Mouse (Mus musculus) stomach, embryonic 16.5 days (tissue): ENCODE results near the gene Tas1r3. TPM values are rescaled to one million over a fixed set of nuclear protein-coding genes. Genes with fewer than 3 reads are reported as not detected.

ENCODE experiments used
- ATAC-seq: fragments of 200-750 bp; cut with Nextera tagmentation; 2 replicates; pipeline ENCODE4 v1.8.0; 2017; ENCODE audit warnings: moderate number of reproducible peaks, moderate TSS enrichment; ENCODE audit not compliant: insufficient read depth, low FRiP score
- H3K27ac ChIP-seq: fragments of 300-500 bp; sonication (generic); 2 replicates; pipeline ENCODE4 v1.5.1; 2014; ENCODE audit warnings: low read length
- H3K27me3 ChIP-seq: fragments of 300-500 bp; sonication (generic); 2 replicates; pipeline ENCODE4 v1.6.1; 2014; ENCODE audit warnings: low read length, control low read depth, mixed read lengths; ENCODE audit not compliant: control insufficient read depth, insufficient read depth
- H3K36me3 ChIP-seq: fragments of 300-500 bp; sonication (generic); 2 replicates; pipeline ENCODE4 v1.6.1; 2014; ENCODE audit warnings: low read length; ENCODE audit not compliant: control insufficient read depth, insufficient read depth
- H3K4me1 ChIP-seq: fragments of 300-500 bp; sonication (generic); 2 replicates; pipeline ENCODE4 v1.6.1; 2014; ENCODE audit warnings: low read length, control low read depth, mixed read lengths; ENCODE audit not compliant: control insufficient read depth, insufficient read depth
- H3K4me2 ChIP-seq: fragments of 300-500 bp; sonication (generic); 2 replicates; pipeline ENCODE4 v1.6.1; 2014; ENCODE audit warnings: low read depth, low read length, mixed read lengths
- H3K4me3 ChIP-seq: fragments of 300-500 bp; sonication (generic); replicated peaks from 2 replicates; pipeline ENCODE4 v1.5.1; 2014; ENCODE audit warnings: mild to moderate bottlenecking, low read length
- H3K9ac ChIP-seq: fragments of 300-500 bp; sonication (generic); 2 replicates; pipeline ENCODE4 v1.6.1; 2014; ENCODE audit warnings: low read length
- H3K9me3 ChIP-seq: fragments of 300-500 bp; sonication (generic); replicated peaks from 2 replicates; pipeline ENCODE4 v1.6.1; 2016; ENCODE audit warnings: low read length, control low read depth; ENCODE audit not compliant: control insufficient read depth
- WGBS: fragments of 180-500 bp; shearing (Covaris S2); extraction: QIAGEN DNeasy Blood & Tissue Kit; methylation state at CpG from one replicate; pipeline ENCODE4 v1.1.7; 2014; 5-methylcytosine and 5-hydroxymethylcytosine counted together
- polyA plus RNA-seq: library from polyadenylated mRNA; unstranded; fragments of >200 nt; fragmentation: Nextera tagmentation; extraction: Ambion mirVana; gene quantifications from 2 replicates; pipeline ENCODE4 v1.2.1, GENCODE M21; 2015

Gene Tas1r3
- polyA plus RNA-seq, result 0.32 and 0.35 TPM in 2 replicates

DNA sequence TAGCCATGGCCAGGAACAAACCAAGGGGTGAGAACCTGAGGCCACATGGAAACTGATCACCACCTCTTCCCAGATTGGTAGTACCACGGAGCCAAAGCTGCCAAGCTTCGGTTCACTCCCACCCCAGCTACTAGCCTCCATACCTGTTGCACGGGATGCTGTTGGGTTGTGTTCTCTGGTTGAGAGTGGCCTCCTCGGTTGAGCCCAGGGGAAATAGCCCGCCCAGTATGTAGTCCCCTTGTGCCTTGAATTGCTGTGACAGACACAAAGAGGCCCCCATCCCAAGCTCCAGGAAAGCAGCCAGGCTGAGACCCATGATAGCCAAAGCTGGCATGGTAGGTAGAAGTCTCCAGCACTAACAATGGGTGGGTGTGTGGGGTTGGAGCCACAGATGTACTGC lies at the start of gene Tas1r3:
Tas1r3 (minus strand) TSS at position 362 of the 400 bp plus-strand sequence.
- Histone ChIP-seq H3K4me2 (no peak within 1 kb of the TSS), H3K27me3 (no peaks in the 10 kb centered on the region), H3K4me3 (no peak within 1 kb of the TSS), H3K9ac (no peak within 1 kb of the TSS), H3K9me3 (no peaks in the 10 kb centered on the region), H3K27ac (no peak within 1 kb of the TSS), H3K4me1 (no peaks in the 10 kb centered on the region), H3K36me3 (peaks cover 4% of the 10 kb centered on the region; the same call in 1 of the 2 replicates)
- WGBS, result 73% methylated on average over 5 of the region's 5 CpGs
- ATAC-seq, result no peak

DNA sequence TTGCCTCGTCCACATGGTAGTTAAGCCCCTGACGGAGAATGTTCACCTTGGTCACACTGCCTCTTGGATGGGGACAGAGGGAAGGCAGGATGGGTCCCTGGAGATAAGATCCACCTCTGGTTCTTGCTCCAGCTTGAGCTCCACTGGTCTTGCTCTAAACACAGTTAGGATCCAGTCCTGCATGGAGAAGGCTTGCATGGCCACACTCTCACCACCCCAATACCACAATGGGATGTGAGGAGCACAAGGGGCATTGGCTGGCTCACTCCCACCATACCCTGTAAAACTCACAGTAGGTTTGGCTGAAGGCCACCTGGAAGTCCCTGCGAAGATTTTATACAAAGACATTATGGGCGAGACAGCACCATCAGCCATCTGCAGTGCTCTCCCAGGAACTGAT lies 45.6 kb upstream of the Tas1r3 start:
- Histone ChIP-seq H3K4me3 (no peak overlapping the region), H3K27me3 (no peaks in the 10 kb centered on the region), H3K27ac (no peak overlapping the region), H3K4me2 (no peak overlapping the region), H3K9ac (no peak overlapping the region), H3K4me1 (no peaks in the 10 kb centered on the region), H3K9me3 (no peaks in the 10 kb centered on the region), H3K36me3 (peaks cover 6% of the 10 kb centered on the region; the same call in 1 of the 2 replicates)
- WGBS, result 87% methylated on average over 4 of the region's 4 CpGs
- no peak for ATAC-seq

- Histone ChIP-seq H3K4me3 (no peak overlapping the region), H3K27me3 (no peaks in the 10 kb centered on the region), H3K4me2 (no peak overlapping the region), H3K9ac (no peak overlapping the region), H3K4me1 (no peaks in the 10 kb centered on the region), H3K27ac (no peak overlapping the region), H3K9me3 (no peaks in the 10 kb centered on the region), H3K36me3 (peaks cover 7% of the 10 kb centered on the region; the same call in 1 of the 2 replicates)
- 74% methylated on average over 7 of the region's 7 CpGs for WGBS
- no peak for ATAC-seq
Observed at GRCm38 (mm10) chr4:155908281-155908680, 45.1 kb upstream of the Tas1r3 start.

GRCm38 (mm10) chr4:155907003-155907402 lies 43.8 kb upstream of the Tas1r3 start:
- H3K4me1 ChIP-seq, result no peaks in the 10 kb centered on the region
- H3K4me3 ChIP-seq, result no peak overlapping the region
- H3K4me2 ChIP-seq, result no peak overlapping the region
- no peak overlapping the region for H3K9ac ChIP-seq
- no peak for ATAC-seq
- H3K27ac ChIP-seq, result no peak overlapping the region
- H3K36me3 ChIP-seq, result peaks cover 12% of the 10 kb centered on the region; the same call in 1 of the 2 replicates
- no peaks in the 10 kb centered on the region for H3K27me3 ChIP-seq
- no peaks in the 10 kb centered on the region for H3K9me3 ChIP-seq
- 71% methylated on average over 11 of the region's 11 CpGs for WGBS

- WGBS, result 82% methylated on average over 9 of the region's 9 CpGs
- H3K36me3 ChIP-seq, result peaks cover 19% of the 10 kb centered on the region; the same call in 1 of the 2 replicates
- no peak overlapping the region for H3K4me3 ChIP-seq
- no peaks in the 10 kb centered on the region for H3K9me3 ChIP-seq
- no peaks in the 10 kb centered on the region for H3K27me3 ChIP-seq
- no peaks in the 10 kb centered on the region for H3K4me1 ChIP-seq
- H3K9ac ChIP-seq, result no peak overlapping the region
- no peak overlapping the region for H3K27ac ChIP-seq
- peak; percentile 33; the same call in 1 of the 2 replicates for ATAC-seq
- H3K4me2 ChIP-seq, result no peak overlapping the region
Observed at GRCm38 (mm10) chr4:155906125-155906524, 43.0 kb upstream of the Tas1r3 start.

DNA sequence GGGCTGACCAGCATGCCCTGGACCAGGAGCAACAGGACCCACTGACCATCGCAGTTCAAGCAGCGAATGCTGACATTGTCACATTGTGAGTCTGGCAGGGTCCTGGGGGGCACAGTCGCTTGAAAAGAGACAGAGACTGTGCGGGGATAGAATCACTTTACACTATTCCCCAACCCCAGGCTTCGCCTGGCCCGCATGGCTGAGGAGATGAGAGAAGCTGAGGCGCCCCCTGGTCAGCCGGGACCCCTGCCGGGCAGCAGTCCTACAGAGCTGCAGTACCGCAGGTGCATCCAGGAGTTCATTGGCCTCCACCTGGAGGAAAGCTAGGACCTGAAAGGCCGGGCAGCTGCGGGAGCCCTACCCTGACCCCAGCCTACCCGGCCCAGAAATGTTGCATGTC lies 42.5 kb upstream of the Tas1r3 start:
- no peak overlapping the region for H3K27ac ChIP-seq
- H3K9ac ChIP-seq, result no peak overlapping the region
- H3K4me3 ChIP-seq, result no peak overlapping the region
- WGBS, result 85% methylated on average over 13 of the region's 13 CpGs
- H3K36me3 ChIP-seq, result peaks cover 19% of the 10 kb centered on the region; the same call in 1 of the 2 replicates
- H3K4me2 ChIP-seq, result no peak overlapping the region
- ATAC-seq, result no peak
- no peaks in the 10 kb centered on the region for H3K9me3 ChIP-seq
- no peaks in the 10 kb centered on the region for H3K27me3 ChIP-seq
- no peaks in the 10 kb centered on the region for H3K4me1 ChIP-seq

GRCm38 (mm10) chr4:155904318-155905102 lies 41.3 kb upstream of the Tas1r3 start:
- no peak for ATAC-seq
- Histone ChIP-seq H3K4me2 (no peak overlapping the region), H3K4me1 (no peaks in the 10 kb centered on the region), H3K36me3 (peaks cover 19% of the 10 kb centered on the region; the same call in 1 of the 2 replicates), H3K27me3 (no peaks in the 10 kb centered on the region), H3K9me3 (no peaks in the 10 kb centered on the region), H3K27ac (no peak overlapping the region), H3K9ac (no peak overlapping the region), H3K4me3 (no peak overlapping the region)
- WGBS, result 89% methylated on average over 13 of the region's 13 CpGs

GRCm38 (mm10) chr4:155903246-155903645 lies 40.1 kb upstream of the Tas1r3 start:
- Histone ChIP-seq H3K9me3 (no peaks in the 10 kb centered on the region), H3K9ac (no peak overlapping the region), H3K4me3 (no peak overlapping the region), H3K27me3 (no peaks in the 10 kb centered on the region), H3K4me1 (no peaks in the 10 kb centered on the region), H3K4me2 (no peak overlapping the region), H3K27ac (no peak overlapping the region), H3K36me3 (peaks cover 19% of the 10 kb centered on the region; the same call in 1 of the 2 replicates)
- no peak for ATAC-seq
- 92% methylated on average over 13 of the region's 13 CpGs for WGBS

DNA sequence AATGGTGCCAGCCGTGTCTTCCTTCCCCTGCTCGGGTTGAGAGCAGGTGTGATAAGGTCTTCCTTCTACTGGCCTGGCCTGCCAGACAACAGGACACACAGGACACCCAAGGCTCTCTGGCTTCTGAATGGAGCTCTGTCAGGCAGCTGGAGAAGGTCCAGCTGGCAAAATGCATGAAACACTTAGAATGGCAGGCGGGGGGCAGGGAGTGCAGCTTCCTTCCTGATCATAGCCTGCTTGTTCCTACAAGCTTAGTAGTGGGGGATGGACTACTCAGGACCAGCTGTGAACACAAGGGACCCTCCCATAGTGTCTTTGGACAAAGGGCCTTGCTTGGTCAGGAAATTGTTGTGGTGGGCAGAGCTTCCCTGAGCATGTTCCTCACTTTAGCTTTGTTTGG lies 38.0 kb upstream of the Tas1r3 start:
- Histone ChIP-seq H3K27me3 (no peaks in the 10 kb centered on the region), H3K4me1 (no peaks in the 10 kb centered on the region), H3K4me3 (no peak overlapping the region), H3K9ac (no peak overlapping the region), H3K27ac (no peak overlapping the region), H3K36me3 (peaks cover 22% of the 10 kb centered on the region), H3K4me2 (no peak overlapping the region), H3K9me3 (no peaks in the 10 kb centered on the region)
- ATAC-seq, result no peak
- WGBS, result 73% methylated on average over 3 of the region's 3 CpGs
